Mouse (Mus musculus) liver, adult 2 months (tissue): ENCODE measurements around the gene Tead2. TPM values are rescaled to one million over a fixed set of nuclear protein-coding genes. Genes with fewer than 3 reads are reported as not detected.
"Not testable (repeated sequence)": the region's sequence is repeated elsewhere in the genome, so short reads cannot be mapped to it uniquely, and the experiment has no call there.

Experiments
- DNase-seq: peaks from one replicate; pipeline ENCODE4 v3.0.0-alpha.2; 2011; ENCODE audit warnings: low read depth, low spot score; ENCODE audit errors: extremely low read depth
- H3K27ac ChIP-seq: fragments of 200-500 bp; replicated peaks from 2 replicates; pipeline ENCODE4 v1.5.1; 2012; ENCODE audit warnings: low read depth, mild to moderate bottlenecking, control low read depth, inconsistent platforms, low read length; ENCODE audit not compliant: insufficient read depth
- H3K27me3 ChIP-seq: fragments of 200-500 bp; 2 replicates; pipeline ENCODE4 v1.6.1; 2012; ENCODE audit warnings: mild to moderate bottlenecking, moderate library complexity, low read length, inconsistent platforms; ENCODE audit not compliant: control insufficient read depth, insufficient read depth
- H3K36me3 ChIP-seq: fragments of 200-500 bp; 2 replicates; pipeline ENCODE4 v1.6.1; 2012; ENCODE audit warnings: low read length, inconsistent platforms; ENCODE audit not compliant: control insufficient read depth, insufficient read depth
- H3K4me1 ChIP-seq: fragments of 200-500 bp; 2 replicates; pipeline ENCODE4 v1.6.1; 2011; ENCODE audit warnings: low read length; ENCODE audit not compliant: control insufficient read depth, insufficient read depth
- H3K4me3 ChIP-seq: fragments of 200-500 bp; 2 replicates; pipeline ENCODE4 v1.5.1; 2011; ENCODE audit warnings: low read depth, mild to moderate bottlenecking, control low read depth, low read length, moderate library complexity; ENCODE audit not compliant: insufficient read depth
- H3K79me2 ChIP-seq: fragments of 200-500 bp; 2 replicates; pipeline ENCODE4 v1.6.1; 2012; ENCODE audit warnings: inconsistent platforms, mild to moderate bottlenecking, low read length, moderate library complexity; ENCODE audit not compliant: control insufficient read depth, insufficient read depth
- H3K9ac ChIP-seq: fragments of 200-500 bp; 2 replicates; pipeline ENCODE4 v1.6.1; 2012; ENCODE audit warnings: low read depth, mild to moderate bottlenecking, control low read depth, inconsistent platforms, low read length
- CTCF ChIP-seq: fragments of 200-500 bp; IDR thresholded peaks from 2 replicates; pipeline ENCODE4 v1.5.1; 2011; ENCODE audit warnings: low read depth, low read length, control low read depth
- POLR2A ChIP-seq: fragments of 200-500 bp; IDR thresholded peaks from 2 replicates; pipeline ENCODE4 v1.6.1; 2011; ENCODE audit warnings: low read length, control low read depth; ENCODE audit not compliant: insufficient read depth; ENCODE audit errors: extremely low read depth
- WGBS: fragments of 180-500 bp; shearing (Covaris S2); methylation state at CpG from one replicate; pipeline ENCODE4 v1.1.7; 2018; 5-methylcytosine and 5-hydroxymethylcytosine counted together
- polyA plus RNA-seq: library from polyadenylated mRNA; depleted of rRNA; stranded (reverse); fragments of >200 nt; gene quantifications from 2 replicates; pipeline ENCODE4 v1.2.3, GENCODE M21; 2012
- total RNA-seq: library from RNA; depleted of rRNA; stranded (reverse); fragments of >200 nt; gene quantifications from 2 replicates; pipeline ENCODE4 v1.2.3, GENCODE M21; 2014

Tead2 gene
- total and polyA plus RNA-seq, 2 experiments: 1.5 to 2.9 TPM

GRCm38 (mm10) chr7:45241389-45241749 is 25.8 kb downstream of the Tead2 start:
- Histone ChIP-seq H3K9ac (no peak overlapping the region), H3K27ac (no peak overlapping the region), H3K79me2 (no peaks in the 10 kb centered on the region), H3K4me1 (no peaks in the 10 kb centered on the region), H3K36me3 (no peaks in the 10 kb centered on the region), H3K27me3 (no peaks in the 10 kb centered on the region), H3K4me3 (no peak overlapping the region)
- TF ChIP-seq CTCF (no peak), POLR2A (no peak)
- 89% methylated on average over 6 of the region's 6 CpGs for WGBS
- peak; percentile 27 for DNase-seq

DNA sequence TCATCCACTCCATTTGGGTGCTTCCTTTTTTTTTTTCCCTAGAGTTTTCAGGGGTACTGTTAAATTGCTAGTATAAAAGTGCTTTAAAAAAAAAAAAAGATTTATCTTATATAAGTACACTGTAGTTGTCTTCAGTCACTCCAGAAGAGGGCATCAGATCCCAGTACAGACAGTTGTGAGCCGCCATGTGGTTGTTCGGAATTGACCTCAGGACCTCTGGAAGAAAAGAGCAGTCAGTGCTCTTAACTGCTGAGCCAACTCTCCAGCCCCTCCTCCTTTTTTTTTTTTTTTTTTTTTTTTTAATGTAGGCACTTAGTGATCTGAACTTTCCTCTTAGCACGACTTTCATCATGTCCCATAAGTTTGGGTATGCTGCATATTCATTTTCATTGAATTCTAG is 32.1 kb downstream of the Tead2 start:
- H3K36me3 ChIP-seq: no peaks in the 10 kb centered on the region
- DNase-seq: peak; percentile 71
- no peak for TF ChIP-seq CTCF
- no peak for TF ChIP-seq POLR2A
- H3K4me1 ChIP-seq: no peaks in the 10 kb centered on the region
- WGBS: 34% methylated on average over 3 of the region's 3 CpGs
- no peak overlapping the region for H3K4me3 ChIP-seq
- H3K79me2 ChIP-seq: no peaks in the 10 kb centered on the region
- no peak overlapping the region for H3K27ac ChIP-seq
- no peaks in the 10 kb centered on the region for H3K27me3 ChIP-seq
- no peak overlapping the region for H3K9ac ChIP-seq

- WGBS: 90% methylated on average over 8 of the region's 8 CpGs
- Histone ChIP-seq H3K27ac (no peak overlapping the region), H3K36me3 (no peaks in the 10 kb centered on the region), H3K4me1 (no peaks in the 10 kb centered on the region), H3K4me3 (no peak overlapping the region), H3K9ac (no peak overlapping the region), H3K79me2 (no peaks in the 10 kb centered on the region), H3K27me3 (no peaks in the 10 kb centered on the region)
- no peak for TF ChIP-seq CTCF
- TF ChIP-seq POLR2A: no peak
- no peak for DNase-seq
Observed at GRCm38 (mm10) chr7:45253806-45254205, 38.3 kb downstream of the Tead2 start.

- not testable (repeated sequence) for H3K4me1 ChIP-seq, H3K27me3 ChIP-seq, H3K9ac ChIP-seq, H3K79me2 ChIP-seq, H3K36me3 ChIP-seq, H3K4me3 ChIP-seq, H3K27ac ChIP-seq
- 39% methylated on average over 6 of the region's 7 CpGs for WGBS
- peak; percentile 76 for DNase-seq
Observed at GRCm38 (mm10) chr7:45255822-45256221, 40.3 kb downstream of the Tead2 start.

GRCm38 (mm10) chr7:45257063-45257840 is 41.7 kb downstream of the Tead2 start:
- no peak overlapping the region for H3K27ac ChIP-seq
- H3K4me1 ChIP-seq: peaks cover 1% of the 10 kb centered on the region; the same call in 1 of the 2 replicates
- WGBS: 78% methylated on average over 11 of the region's 11 CpGs
- peak; percentile 55 for DNase-seq
- H3K36me3 ChIP-seq: no peaks in the 10 kb centered on the region
- H3K27me3 ChIP-seq: no peaks in the 10 kb centered on the region
- TF ChIP-seq CTCF: no peak
- no peak for TF ChIP-seq POLR2A
- no peaks in the 10 kb centered on the region for H3K79me2 ChIP-seq
- no peak overlapping the region for H3K4me3 ChIP-seq
- no peak overlapping the region for H3K9ac ChIP-seq

DNA sequence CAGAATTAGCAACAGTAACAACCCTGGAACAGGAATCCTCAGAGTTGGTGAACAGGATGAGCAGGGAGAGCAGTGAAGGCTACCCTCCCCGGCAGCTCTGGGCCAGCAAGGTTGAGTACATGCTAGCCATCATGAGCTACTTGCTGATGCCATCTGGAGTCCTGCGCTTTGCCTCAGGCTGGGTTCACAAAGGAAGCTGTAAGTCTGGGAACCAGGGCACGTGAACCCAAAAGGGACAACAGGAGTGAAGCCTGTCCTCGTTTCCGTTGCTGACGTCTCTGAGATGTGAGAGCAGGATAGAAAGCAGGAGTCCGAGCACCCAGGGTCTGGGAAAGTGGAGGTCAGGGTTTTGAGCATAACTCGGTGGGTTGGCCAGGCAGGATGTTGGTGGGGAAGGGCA is 43.7 kb downstream of the Tead2 start:
- Histone ChIP-seq H3K27ac (no peak overlapping the region), H3K9ac (no peak overlapping the region), H3K27me3 (no peaks in the 10 kb centered on the region), H3K36me3 (no peaks in the 10 kb centered on the region), H3K4me3 (no peak overlapping the region), H3K4me1 (peaks cover 5% of the 10 kb centered on the region; the same call in 1 of the 2 replicates), H3K79me2 (no peaks in the 10 kb centered on the region)
- no peak for DNase-seq
- WGBS: 90% methylated on average over 8 of the region's 8 CpGs
- no peak for TF ChIP-seq POLR2A
- TF ChIP-seq CTCF: no peak
